Mouse (Mus musculus) embryonic facial prominence, embryonic 14.5 days (tissue): ENCODE results near the gene Tekt2. TPM values are rescaled to one million over a fixed set of nuclear protein-coding genes. Genes with fewer than 3 reads are reported as not detected.

Experiments used
- ATAC-seq: fragments of 200-750 bp; cut with Nextera tagmentation; 2 replicates; pipeline ENCODE4 v1.8.0; 2017; ENCODE audit warnings: low read depth, moderate number of reproducible peaks, moderate TSS enrichment
- DNase-seq: peaks from one replicate; pipeline ENCODE4 v3.0.0-alpha.2; 2015; ENCODE audit warnings: low spot score
- H3K27ac ChIP-seq: fragments of 300-500 bp; sonication (generic); replicated peaks from 2 replicates; pipeline ENCODE4 v1.5.1; 2014; ENCODE audit warnings: low read depth, mild to moderate bottlenecking, low read length, moderate library complexity
- H3K27me3 ChIP-seq: fragments of 300-500 bp; sonication (generic); replicated peaks from 2 replicates; pipeline ENCODE4 v1.6.1; 2014; ENCODE audit warnings: low read length; ENCODE audit not compliant: control insufficient read depth, insufficient read depth
- H3K36me3 ChIP-seq: fragments of 300-500 bp; sonication (generic); 2 replicates; pipeline ENCODE4 v1.6.1; 2014; ENCODE audit warnings: low read length, mixed read lengths; ENCODE audit not compliant: control insufficient read depth, insufficient read depth
- H3K4me1 ChIP-seq: fragments of 300-500 bp; sonication (generic); 2 replicates; pipeline ENCODE4 v1.6.1; 2014; ENCODE audit warnings: antibody characterized with exemption, low read length; ENCODE audit not compliant: control insufficient read depth, insufficient read depth
- H3K4me2 ChIP-seq: fragments of 300-500 bp; sonication (generic); 2 replicates; pipeline ENCODE4 v1.6.1; 2014; ENCODE audit warnings: low read depth, mild to moderate bottlenecking, low read length, moderate library complexity, mixed read lengths
- H3K4me3 ChIP-seq: fragments of 300-500 bp; sonication (generic); 2 replicates; pipeline ENCODE4 v1.5.1; 2014; ENCODE audit warnings: low read depth, mild to moderate bottlenecking, low read length
- H3K9ac ChIP-seq: fragments of 300-500 bp; sonication (generic); 2 replicates; pipeline ENCODE4 v1.6.1; 2014; ENCODE audit warnings: low read depth, mild to moderate bottlenecking, low read length, moderate library complexity, mixed read lengths
- H3K9me3 ChIP-seq: fragments of 300-500 bp; sonication (generic); 2 replicates; pipeline ENCODE4 v1.6.1; 2016; ENCODE audit warnings: low read length; ENCODE audit not compliant: control insufficient read depth
- WGBS: fragments of 180-500 bp; shearing (Covaris S2); extraction: QIAGEN DNeasy Blood & Tissue Kit; methylation state at CpG from one replicate; pipeline ENCODE4 v1.1.7; 2014; 5-methylcytosine and 5-hydroxymethylcytosine counted together
- polyA plus RNA-seq: library from polyadenylated mRNA; unstranded; fragments of >200 nt; fragmentation: Nextera tagmentation; extraction: Ambion mirVana; gene quantifications from 2 replicates; pipeline ENCODE4 v1.2.1, GENCODE M21; 2014

Gene Tekt2
- polyA plus RNA-seq, 1 experiment from 2014 or later = 13.9 TPM

- Histone ChIP-seq H3K4me1 (peaks cover 13% of the 10 kb centered on the region), H3K4me2 (no peak overlapping the region), H3K9me3 (no peaks in the 10 kb centered on the region), H3K27ac (no peak overlapping the region), H3K27me3 (no peaks in the 10 kb centered on the region), H3K4me3 (no peak overlapping the region), H3K9ac (no peak overlapping the region), H3K36me3 (peaks cover 26% of the 10 kb centered on the region)
- ATAC-seq = no peak
- WGBS = 77% methylated on average over 13 of the region's 13 CpGs
- peak; percentile 19 for DNase-seq
Observed at GRCm38 (mm10) chr4:126275681-126276131, 49.8 kb downstream of the Tekt2 start.

- no peak overlapping the region for H3K9ac ChIP-seq
- H3K27me3 ChIP-seq = no peaks in the 10 kb centered on the region
- H3K36me3 ChIP-seq = peaks cover 26% of the 10 kb centered on the region
- WGBS = 97% methylated on average over 4 of the region's 4 CpGs
- no peak for ATAC-seq
- H3K9me3 ChIP-seq = no peaks in the 10 kb centered on the region
- no peak overlapping the region for H3K4me3 ChIP-seq
- H3K4me1 ChIP-seq = peaks cover 13% of the 10 kb centered on the region
- H3K4me2 ChIP-seq = no peak overlapping the region
- no peak overlapping the region for H3K27ac ChIP-seq
- no peak for DNase-seq
Observed at GRCm38 (mm10) chr4:126275081-126275480, 50.4 kb downstream of the Tekt2 start.

DNA sequence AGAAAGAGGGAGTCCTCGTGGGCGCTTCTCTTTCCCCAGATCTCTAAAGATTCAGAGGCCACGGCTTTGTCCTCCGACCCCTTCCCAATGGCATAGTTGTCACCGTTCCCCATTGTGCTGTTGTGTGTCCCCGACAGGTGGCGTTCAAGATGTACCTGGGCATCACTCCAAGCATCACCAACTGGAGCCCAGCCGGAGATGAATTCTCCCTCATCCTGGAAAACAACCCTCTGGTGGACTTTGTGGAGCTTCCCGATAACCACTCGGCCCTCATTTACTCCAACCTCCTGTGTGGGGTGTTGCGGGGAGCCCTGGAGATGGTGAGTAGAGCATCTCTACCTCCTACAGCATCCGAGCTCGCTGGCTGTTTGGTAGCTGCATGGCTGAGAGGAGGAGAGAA, 51.7 kb downstream of the Tekt2 start:
- Histone ChIP-seq H3K4me3 (no peak overlapping the region), H3K4me2 (no peak overlapping the region), H3K27me3 (no peaks in the 10 kb centered on the region), H3K9ac (no peak overlapping the region), H3K4me1 (peaks cover 8% of the 10 kb centered on the region), H3K27ac (no peak overlapping the region), H3K9me3 (no peaks in the 10 kb centered on the region), H3K36me3 (peaks cover 26% of the 10 kb centered on the region)
- DNase-seq (no peak), ATAC-seq (no peak)
- 82% methylated on average over 13 of the region's 13 CpGs for WGBS

Other genes with a start within 250 kb of the Tekt2 start
- 52.0 and 54.1 TPM in 2 replicates for gene Lsm10, start 229.1 kb downstream of the Tekt2 start, polyA plus RNA-seq
- 26.8 and 32.1 TPM in 2 replicates for gene Stk40, start 221.7 kb downstream of the Tekt2 start, polyA plus RNA-seq
- gene Eva1b, start 177.9 kb downstream of the Tekt2 start, polyA plus RNA-seq = 78.9 and 81.7 TPM in 2 replicates
- 7.8 and 7.9 TPM in 2 replicates for gene Sh3d21, start 162.2 kb downstream of the Tekt2 start, polyA plus RNA-seq
- 185 and 198 TPM in 2 replicates for gene Thrap3, start 122.9 kb downstream of the Tekt2 start, polyA plus RNA-seq
- gene Map7d1, start 69.3 kb downstream of the Tekt2 start, polyA plus RNA-seq = 62.4 and 64.2 TPM in 2 replicates
- 32.9 and 33.0 TPM in 2 replicates for gene Trappc3, start 63.4 kb downstream of the Tekt2 start, polyA plus RNA-seq
- 78.9 and 83.0 TPM in 2 replicates for gene Col8a2, start 38.9 kb downstream of the Tekt2 start, polyA plus RNA-seq
- gene Adprhl2, start 4.0 kb downstream of the Tekt2 start, polyA plus RNA-seq = 49.7 and 60.1 TPM in 2 replicates
- gene Ago3, start 103.9 kb upstream of the Tekt2 start, polyA plus RNA-seq = 11.9 and 12.9 TPM in 2 replicates
- 6.9 and 7.0 TPM in 2 replicates for gene Ago1, start 142.9 kb upstream of the Tekt2 start, polyA plus RNA-seq
- gene Ago4, start 207.8 kb upstream of the Tekt2 start, polyA plus RNA-seq = 2.6 and 2.7 TPM in 2 replicates
- gene Clspn, start 231.2 kb upstream of the Tekt2 start, polyA plus RNA-seq = 28.0 and 32.5 TPM in 2 replicates